Mouse (Mus musculus) hindbrain, postnatal 0 days (tissue): ENCODE measurements around the gene Ptprm. TPM values are rescaled to one million over a fixed set of nuclear protein-coding genes. Genes with fewer than 3 reads are reported as not detected.
A peak's percentile ranks its signal among the peaks of the same experiment; 100 is the strongest.

Experiments used
- ATAC-seq: fragments of 200-750 bp; cut with Nextera tagmentation; 2 replicates; pipeline ENCODE4 v1.8.0; 2017; ENCODE audit warnings: mild to moderate bottlenecking, moderate TSS enrichment, moderate library complexity
- DNase-seq: peaks from one replicate; pipeline ENCODE4 v3.0.0-alpha.2; 2015; ENCODE audit warnings: low spot score
- H3K27ac ChIP-seq: fragments of 300-500 bp; sonication (generic); 2 replicates; pipeline ENCODE4 v1.5.1; 2014; ENCODE audit warnings: mild to moderate bottlenecking
- H3K27me3 ChIP-seq: fragments of 300-500 bp; sonication (generic); 2 replicates; pipeline ENCODE4 v1.6.1; 2014; ENCODE audit warnings: low read length, mixed read lengths; ENCODE audit not compliant: insufficient read depth
- H3K36me3 ChIP-seq: fragments of 300-500 bp; sonication (generic); 2 replicates; pipeline ENCODE4 v1.6.1; 2014; ENCODE audit warnings: low read length, mixed read lengths; ENCODE audit not compliant: insufficient read depth
- H3K4me1 ChIP-seq: fragments of 300-500 bp; sonication (generic); 2 replicates; pipeline ENCODE4 v1.6.1; 2014; ENCODE audit warnings: antibody characterized with exemption, low read length, mixed read lengths; ENCODE audit not compliant: insufficient read depth
- H3K4me2 ChIP-seq: fragments of 300-500 bp; sonication (generic); 2 replicates; pipeline ENCODE4 v1.6.1; 2014; ENCODE audit warnings: low read depth, mild to moderate bottlenecking, low read length, moderate library complexity, mixed read lengths
- H3K4me3 ChIP-seq: fragments of 300-500 bp; sonication (generic); 2 replicates; pipeline ENCODE4 v1.5.1; 2014; ENCODE audit warnings: low read length
- H3K9ac ChIP-seq: fragments of 300-500 bp; sonication (generic); replicated peaks from 2 replicates; pipeline ENCODE4 v1.6.1; 2014; ENCODE audit warnings: mild to moderate bottlenecking, low read length, moderate library complexity, mixed read lengths
- H3K9me3 ChIP-seq: fragments of 300-500 bp; sonication (generic); 2 replicates; pipeline ENCODE4 v1.6.1; 2016; ENCODE audit warnings: low read length, mixed read lengths
- CTCF ChIP-seq: IDR thresholded peaks from 2 replicates; pipeline ENCODE4 v1.5.1; 2016; ENCODE audit warnings: antibody characterized with exemption, control low read depth, low read depth
- WGBS: fragments of 180-500 bp; shearing (Covaris S2); extraction: QIAGEN DNeasy Blood & Tissue Kit; methylation state at CpG from one replicate; pipeline ENCODE4 v1.1.7; 2014; 5-methylcytosine and 5-hydroxymethylcytosine counted together
- polyA plus RNA-seq: library from polyadenylated mRNA; unstranded; fragments of >200 nt; fragmentation: Nextera tagmentation; extraction: Ambion mirVana; gene quantifications from 2 replicates; pipeline ENCODE4 v1.2.1, GENCODE M21; 2015
- total RNA-seq: library from RNA; depleted of rRNA; stranded (reverse); fragments of >200 nt; gene quantifications from 2 replicates; pipeline ENCODE4 v1.2.3, GENCODE M21; 2014

Ptprm gene
- total and polyA plus RNA-seq, 2 experiments from 2014 or later, result 19.3 to 52.4 TPM

- 69% methylated on average over 8 of the region's 8 CpGs for WGBS
- no peaks in the 10 kb centered on the region for H3K9me3 ChIP-seq
- H3K36me3 ChIP-seq, result no peaks in the 10 kb centered on the region
- no peak overlapping the region for H3K4me2 ChIP-seq
- no peak overlapping the region for H3K27ac ChIP-seq
- no peak overlapping the region for H3K4me3 ChIP-seq
- no peaks in the 10 kb centered on the region for H3K27me3 ChIP-seq
- DNase-seq (no peak), ATAC-seq (no peak)
- H3K4me1 ChIP-seq, result no peaks in the 10 kb centered on the region
- no peak overlapping the region for H3K9ac ChIP-seq
- no peak for TF ChIP-seq CTCF
Measured at GRCm38 (mm10) chr17:67209676-67210344, 144.4 kb downstream of the Ptprm start.

- Histone ChIP-seq H3K27ac (no peak overlapping the region), H3K4me1 (no peaks in the 10 kb centered on the region), H3K4me2 (no peak overlapping the region), H3K27me3 (no peaks in the 10 kb centered on the region), H3K9me3 (no peaks in the 10 kb centered on the region), H3K4me3 (no peak overlapping the region), H3K36me3 (no peaks in the 10 kb centered on the region), H3K9ac (no peak overlapping the region)
- DNase-seq (no peak), ATAC-seq (no peak)
- 84% methylated on average over 5 of the region's 5 CpGs for WGBS
- no peak for TF ChIP-seq CTCF
Measured at GRCm38 (mm10) chr17:67208600-67208999, 145.7 kb downstream of the Ptprm start.

- 94% methylated on average over 4 of the region's 4 CpGs for WGBS
Measured at GRCm38 (mm10) chr17:67206984-67207383, 147.3 kb downstream of the Ptprm start.

GRCm38 (mm10) chr17:67201151-67201550 lies 153.1 kb downstream of the Ptprm start:
- DNase-seq (peak; percentile 13), ATAC-seq (no peak)
- no peaks in the 10 kb centered on the region for H3K9me3 ChIP-seq
- no peaks in the 10 kb centered on the region for H3K4me1 ChIP-seq
- no peak overlapping the region for H3K9ac ChIP-seq
- H3K4me3 ChIP-seq, result no peak overlapping the region
- no peaks in the 10 kb centered on the region for H3K27me3 ChIP-seq
- peak overlapping the region; percentile 15; the same call in 1 of the 2 replicates for H3K27ac ChIP-seq
- no peak overlapping the region for H3K4me2 ChIP-seq
- H3K36me3 ChIP-seq, result no peaks in the 10 kb centered on the region
- no peak for TF ChIP-seq CTCF
- 44% methylated on average over 7 of the region's 7 CpGs for WGBS

More at GRCm38 (mm10) chr17:67206984-67207383, 147.3 kb downstream of the Ptprm start:
- H3K9me3 ChIP-seq, result no peaks in the 10 kb centered on the region
- no peak overlapping the region for H3K4me3 ChIP-seq
- no peak overlapping the region for H3K9ac ChIP-seq
- no peaks in the 10 kb centered on the region for H3K27me3 ChIP-seq
- no peak for TF ChIP-seq CTCF
- DNase-seq, result no peak
- H3K4me1 ChIP-seq, result no peaks in the 10 kb centered on the region
- no peaks in the 10 kb centered on the region for H3K36me3 ChIP-seq
- no peak overlapping the region for H3K4me2 ChIP-seq
- H3K27ac ChIP-seq, result no peak overlapping the region
- ATAC-seq, result no peak

GRCm38 (mm10) chr17:67193728-67194127 lies 160.5 kb downstream of the Ptprm start:
- Histone ChIP-seq H3K36me3 (no peaks in the 10 kb centered on the region), H3K9ac (no peak overlapping the region), H3K4me2 (no peak overlapping the region), H3K27me3 (no peaks in the 10 kb centered on the region), H3K4me3 (no peak overlapping the region), H3K27ac (no peak overlapping the region), H3K9me3 (no peaks in the 10 kb centered on the region), H3K4me1 (no peaks in the 10 kb centered on the region)
- 66% methylated on average over 5 of the region's 5 CpGs for WGBS
- DNase-seq (no peak), ATAC-seq (no peak)
- TF ChIP-seq CTCF, result no peak

- WGBS, result 93% methylated on average over 2 of the region's 2 CpGs
- H3K4me3 ChIP-seq, result no peak overlapping the region
- H3K9me3 ChIP-seq, result no peaks in the 10 kb centered on the region
- H3K36me3 ChIP-seq, result no peaks in the 10 kb centered on the region
- H3K9ac ChIP-seq, result no peak overlapping the region
- no peaks in the 10 kb centered on the region for H3K27me3 ChIP-seq
- ATAC-seq, result no peak
- no peak overlapping the region for H3K4me2 ChIP-seq
- H3K4me1 ChIP-seq, result no peaks in the 10 kb centered on the region
- no peak overlapping the region for H3K27ac ChIP-seq
- TF ChIP-seq CTCF, result no peak
- DNase-seq, result no peak
Measured at GRCm38 (mm10) chr17:67188514-67188913, 165.7 kb downstream of the Ptprm start.

GRCm38 (mm10) chr17:67186879-67187278 lies 167.4 kb downstream of the Ptprm start:
- H3K9ac ChIP-seq, result no peak overlapping the region
- no peak overlapping the region for H3K4me3 ChIP-seq
- 60% methylated on average over 6 of the region's 6 CpGs for WGBS
- no peaks in the 10 kb centered on the region for H3K27me3 ChIP-seq
- no peaks in the 10 kb centered on the region for H3K4me1 ChIP-seq
- TF ChIP-seq CTCF, result no peak
- DNase-seq (no peak), ATAC-seq (no peak)
- H3K9me3 ChIP-seq, result no peaks in the 10 kb centered on the region
- no peak overlapping the region for H3K27ac ChIP-seq
- H3K36me3 ChIP-seq, result no peaks in the 10 kb centered on the region
- no peak overlapping the region for H3K4me2 ChIP-seq
